Mouse (Mus musculus) intestine, embryonic 14.5 days (tissue): ENCODE data around the gene Cacna1g. TPM values are rescaled to one million over a fixed set of nuclear protein-coding genes. Genes with fewer than 3 reads are reported as not detected.

Source experiments
- ATAC-seq: fragments of 200-750 bp; cut with Nextera tagmentation; replicated peaks from 2 replicates; pipeline ENCODE4 v1.8.0; 2017; ENCODE audit warnings: low read depth, moderate number of reproducible peaks, moderate TSS enrichment, moderate library complexity; ENCODE audit not compliant: low FRiP score, low TSS enrichment
- DNase-seq: peaks from one replicate; pipeline ENCODE4 v3.0.0-alpha.2; 2018; ENCODE audit warnings: low spot score
- H3K27ac ChIP-seq: fragments of 300-500 bp; sonication (generic); 2 replicates; pipeline ENCODE4 v1.5.1; 2014; ENCODE audit warnings: low read depth, mild to moderate bottlenecking, control low read depth
- H3K27me3 ChIP-seq: fragments of 300-500 bp; sonication (generic); replicated peaks from 2 replicates; pipeline ENCODE4 v1.6.1; 2014; ENCODE audit warnings: low read length, control low read depth; ENCODE audit not compliant: control insufficient read depth, insufficient read depth
- H3K36me3 ChIP-seq: fragments of 300-500 bp; sonication (generic); 2 replicates; pipeline ENCODE4 v1.6.1; 2014; ENCODE audit warnings: low read length, control low read depth; ENCODE audit not compliant: control insufficient read depth, insufficient read depth
- H3K4me1 ChIP-seq: fragments of 300-500 bp; sonication (generic); replicated peaks from 2 replicates; pipeline ENCODE4 v1.6.1; 2014; ENCODE audit warnings: low read length, control low read depth, mixed read lengths; ENCODE audit not compliant: control insufficient read depth, insufficient read depth
- H3K4me2 ChIP-seq: fragments of 300-500 bp; sonication (generic); 2 replicates; pipeline ENCODE4 v1.6.1; 2014; ENCODE audit warnings: low read length
- H3K4me3 ChIP-seq: fragments of 300-500 bp; sonication (generic); 2 replicates; pipeline ENCODE4 v1.5.1; 2014; ENCODE audit warnings: low read depth, low read length, control low read depth, mixed read lengths
- H3K9ac ChIP-seq: fragments of 300-500 bp; sonication (generic); 2 replicates; pipeline ENCODE4 v1.6.1; 2014; ENCODE audit warnings: mild to moderate bottlenecking, low read length
- H3K9me3 ChIP-seq: fragments of 300-500 bp; sonication (generic); 2 replicates; pipeline ENCODE4 v1.6.1; 2016; ENCODE audit warnings: low read length, control low read depth; ENCODE audit not compliant: control insufficient read depth
- WGBS: fragments of 180-500 bp; shearing (Covaris S2); extraction: QIAGEN DNeasy Blood & Tissue Kit; methylation state at CpG from one replicate; pipeline ENCODE4 v1.1.7; 2014; 5-methylcytosine and 5-hydroxymethylcytosine counted together
- polyA plus RNA-seq: library from polyadenylated mRNA; unstranded; fragments of >200 nt; fragmentation: Nextera tagmentation; extraction: Ambion mirVana; gene quantifications from 2 replicates; pipeline ENCODE4 v1.2.1, GENCODE M21; 2014

The Cacna1g gene
- polyA plus RNA-seq, 1 experiment from 2014 or later, result 11.1 TPM

DNA sequence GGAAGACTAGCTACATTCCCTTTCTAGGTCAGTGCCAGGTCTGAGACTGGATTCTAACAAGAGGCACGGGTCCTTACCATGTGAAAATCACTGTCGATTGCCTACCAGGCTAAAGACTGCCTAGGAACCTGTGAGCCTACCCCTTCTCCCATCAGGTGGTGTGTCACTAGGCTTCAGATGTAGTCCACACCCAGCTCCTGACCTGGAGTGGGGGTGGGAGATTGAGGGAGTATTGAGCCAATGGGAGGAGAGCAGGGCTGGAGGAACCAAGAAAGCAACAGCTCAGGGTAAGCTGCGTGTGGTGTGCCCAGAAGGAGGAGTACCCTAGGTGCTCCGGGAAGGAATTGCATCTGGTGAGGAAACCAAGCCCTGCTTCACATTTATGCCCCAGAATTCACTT, 60.0 kb downstream of the Cacna1g start:
- H3K36me3 ChIP-seq, result peaks cover 28% of the 10 kb centered on the region
- 50% methylated on average over 4 of the region's 4 CpGs for WGBS
- H3K27ac ChIP-seq, result no peak overlapping the region
- peaks cover 14% of the 10 kb centered on the region for H3K4me1 ChIP-seq
- no peak overlapping the region for H3K4me2 ChIP-seq
- H3K9ac ChIP-seq, result no peak overlapping the region
- DNase-seq (no peak), ATAC-seq (no peak; the same call in 1 of the 2 replicates)
- no peaks in the 10 kb centered on the region for H3K27me3 ChIP-seq
- no peaks in the 10 kb centered on the region for H3K9me3 ChIP-seq
- no peak overlapping the region for H3K4me3 ChIP-seq

DNA sequence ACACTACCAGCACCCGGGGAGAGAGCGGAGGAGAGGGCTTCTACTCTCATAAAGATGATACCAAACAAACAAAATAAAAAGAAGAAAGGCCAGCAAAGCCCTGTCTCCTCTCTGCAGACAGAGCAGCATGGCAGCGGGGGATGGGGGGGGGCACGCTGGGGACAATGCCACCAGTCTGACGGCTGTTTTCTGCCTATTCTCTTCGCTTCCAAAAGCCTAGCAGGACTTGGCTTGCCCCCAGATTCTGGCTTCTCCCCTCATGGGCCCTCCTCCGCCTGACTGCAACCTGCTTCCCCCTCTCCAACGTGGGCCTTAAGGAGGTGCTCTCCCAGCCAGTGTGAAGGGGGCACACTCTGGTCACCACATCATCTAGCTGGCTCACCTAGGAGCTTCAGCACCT, 60.5 kb downstream of the Cacna1g start:
- Histone ChIP-seq H3K36me3 (peaks cover 30% of the 10 kb centered on the region), H3K4me1 (peaks cover 14% of the 10 kb centered on the region), H3K9ac (no peak overlapping the region), H3K27ac (no peak overlapping the region), H3K27me3 (no peaks in the 10 kb centered on the region), H3K4me3 (no peak overlapping the region), H3K9me3 (no peaks in the 10 kb centered on the region), H3K4me2 (no peak overlapping the region)
- DNase-seq (no peak), ATAC-seq (no peak)
- WGBS, result 28% methylated on average over 8 of the region's 8 CpGs

DNA sequence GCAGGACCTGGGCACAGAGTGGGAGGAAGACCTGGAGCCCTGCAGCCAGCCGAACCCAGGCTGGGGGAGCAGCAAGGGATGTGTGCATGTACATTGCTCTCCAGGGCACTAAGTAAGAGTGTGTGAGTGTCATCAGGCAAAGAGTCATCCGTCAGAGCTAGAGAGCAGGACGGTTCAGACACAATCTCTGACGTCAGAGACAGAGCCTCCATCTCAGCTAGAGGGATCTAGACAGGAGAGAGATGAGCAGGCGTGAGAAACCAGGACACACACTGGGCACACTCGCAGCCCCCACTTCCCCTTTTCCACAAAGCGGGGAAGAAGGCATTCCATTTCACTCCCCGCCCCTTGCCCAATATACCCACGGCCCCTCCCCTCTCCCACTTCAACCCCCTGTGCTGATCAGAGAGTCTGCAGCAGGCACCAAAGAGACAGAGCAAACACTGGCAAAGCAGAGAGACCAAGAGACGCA, 61.0 kb downstream of the Cacna1g start:
- Histone ChIP-seq H3K27ac (no peak overlapping the region), H3K9ac (no peak overlapping the region), H3K27me3 (no peaks in the 10 kb centered on the region), H3K4me2 (no peak overlapping the region), H3K4me1 (peaks cover 15% of the 10 kb centered on the region), H3K4me3 (no peak overlapping the region), H3K36me3 (peaks cover 25% of the 10 kb centered on the region), H3K9me3 (no peaks in the 10 kb centered on the region)
- WGBS, result 17% methylated on average over 10 of the region's 10 CpGs
- ATAC-seq (0 out of 2 replicates have a peak, but pooled peaks have one; percentile 18), DNase-seq (no peak)

DNA sequence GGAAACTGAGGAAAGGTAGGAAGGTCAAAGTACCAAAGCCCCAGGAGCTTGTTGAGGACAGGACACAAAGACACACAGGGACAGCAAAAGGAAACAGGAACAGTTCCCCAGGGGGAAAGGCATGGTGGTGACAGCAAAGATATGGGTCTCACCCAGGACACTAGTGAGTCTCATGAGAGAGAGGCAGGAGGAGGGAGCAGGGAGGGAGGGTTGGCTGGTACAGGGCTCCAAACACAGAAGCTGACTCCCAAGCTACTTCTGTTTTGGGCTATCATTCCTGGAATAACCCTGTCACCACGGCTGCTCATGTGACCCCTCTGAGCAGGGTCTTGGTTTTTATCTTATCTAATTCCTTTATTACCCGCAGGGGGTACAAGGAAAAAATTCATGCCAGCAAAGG, 61.4 kb downstream of the Cacna1g start:
- WGBS, result 38% methylated on average over 2 of the region's 2 CpGs
- Histone ChIP-seq H3K4me1 (peaks cover 20% of the 10 kb centered on the region), H3K27ac (no peak overlapping the region), H3K4me3 (no peak overlapping the region), H3K36me3 (peaks cover 24% of the 10 kb centered on the region; the same call in 1 of the 2 replicates), H3K27me3 (no peaks in the 10 kb centered on the region), H3K4me2 (no peak overlapping the region), H3K9ac (no peak overlapping the region), H3K9me3 (no peaks in the 10 kb centered on the region)
- ATAC-seq (no peak), DNase-seq (no peak)

DNA sequence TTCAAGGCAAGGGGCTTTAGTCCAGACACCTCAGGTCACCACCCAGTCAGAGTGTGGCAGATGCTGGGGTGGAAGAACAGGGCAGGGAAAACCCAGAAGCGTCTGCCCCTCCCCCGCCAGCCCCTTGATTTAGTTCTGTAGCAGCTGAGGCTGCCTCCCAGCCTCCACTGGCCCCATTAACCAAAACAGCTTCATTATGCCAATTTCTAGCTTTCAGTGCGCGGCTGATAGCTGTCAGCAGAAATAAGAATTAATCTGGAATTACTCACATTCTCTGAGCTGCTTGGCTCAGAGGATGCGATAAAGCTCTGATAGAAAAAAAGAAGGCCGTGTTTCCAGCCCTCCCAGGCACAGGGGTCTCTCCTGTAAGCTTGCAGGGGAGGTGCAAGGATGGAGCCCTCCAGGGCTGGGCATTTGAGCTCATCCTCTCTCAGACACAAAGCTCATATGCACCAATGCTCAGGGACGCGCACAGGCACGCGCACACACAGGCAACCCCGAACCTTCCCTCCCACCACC, 66.1 kb downstream of the Cacna1g start:
- 38% methylated on average over 11 of the region's 11 CpGs for WGBS
- ATAC-seq, result no peak; the same call in 1 of the 2 replicates

DNA sequence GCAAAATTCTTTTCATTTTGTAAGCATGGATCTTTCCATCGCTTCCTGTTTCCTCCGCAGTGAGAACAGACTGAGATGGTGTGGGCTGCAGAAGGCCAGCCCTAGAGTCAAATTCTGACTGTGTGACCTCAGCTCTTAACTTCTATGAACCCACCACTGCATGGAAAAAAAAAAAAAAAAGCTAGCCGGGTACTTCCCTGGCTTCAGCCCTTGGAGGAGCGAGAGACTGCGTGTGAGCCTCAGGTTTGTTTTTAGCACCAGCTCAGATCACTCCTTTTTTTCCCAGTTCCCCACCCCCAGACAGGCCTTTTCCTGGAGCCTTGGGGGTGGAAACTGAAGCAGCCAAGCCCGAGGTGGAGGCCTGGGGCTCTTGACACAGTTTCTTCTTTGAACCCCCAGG, 68.7 kb downstream of the Cacna1g start:
- no peaks in the 10 kb centered on the region for H3K9me3 ChIP-seq
- H3K36me3 ChIP-seq, result 0 out of 2 replicates have a peak, but pooled peaks cover 4% of the 10 kb centered on the region
- H3K4me1 ChIP-seq, result peaks cover 16% of the 10 kb centered on the region
- H3K27ac ChIP-seq, result no peak overlapping the region
- H3K27me3 ChIP-seq, result no peaks in the 10 kb centered on the region
- H3K4me3 ChIP-seq, result no peak overlapping the region
- WGBS, result 48% methylated on average over 6 of the region's 6 CpGs
- DNase-seq, result no peak
- H3K4me2 ChIP-seq, result no peak overlapping the region
- ATAC-seq, result no peak
- no peak overlapping the region for H3K9ac ChIP-seq

More for the DNA sequence above, 66.1 kb downstream of the Cacna1g start:
- Histone ChIP-seq H3K4me1 (peaks cover 16% of the 10 kb centered on the region), H3K9ac (no peak overlapping the region), H3K27ac (no peak overlapping the region), H3K36me3 (0 out of 2 replicates have a peak, but pooled peaks cover 8% of the 10 kb centered on the region), H3K4me2 (no peak overlapping the region), H3K27me3 (no peaks in the 10 kb centered on the region), H3K9me3 (no peaks in the 10 kb centered on the region), H3K4me3 (no peak overlapping the region)
- no peak for DNase-seq

DNA sequence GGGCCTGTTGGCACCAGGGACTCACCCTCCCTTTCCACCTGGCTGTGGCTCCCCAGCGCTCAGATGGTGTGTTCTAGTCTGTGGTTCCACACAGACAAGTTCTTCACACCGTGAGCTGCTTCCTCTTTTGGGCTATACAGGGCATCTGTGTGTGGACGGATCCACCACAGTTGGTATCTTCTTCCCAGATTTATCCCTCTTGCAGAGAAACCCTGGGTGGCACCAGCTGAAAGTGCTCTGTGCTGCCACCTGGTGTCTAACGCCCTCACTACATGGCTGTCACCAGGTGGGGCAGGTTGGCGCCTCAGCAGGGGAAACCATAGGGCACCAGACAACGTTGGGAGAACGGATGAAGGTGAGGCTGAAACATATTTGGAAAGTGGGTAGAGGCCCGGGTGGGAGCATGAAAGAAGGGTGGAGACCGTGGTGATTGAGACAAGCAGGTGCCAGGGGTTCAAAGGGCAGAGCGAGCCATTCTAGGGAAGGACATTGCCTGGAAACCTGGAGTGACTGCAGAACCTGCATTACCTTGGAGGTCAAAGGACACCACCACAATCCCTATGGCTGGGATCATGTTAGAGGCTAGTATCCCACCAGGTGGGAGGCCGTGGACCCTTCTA, 69.2 kb downstream of the Cacna1g start:
- DNase-seq, result peak; percentile 94
- Histone ChIP-seq H3K4me2 (no peak overlapping the region), H3K9me3 (no peaks in the 10 kb centered on the region), H3K9ac (no peak overlapping the region), H3K27me3 (no peaks in the 10 kb centered on the region), H3K27ac (no peak overlapping the region), H3K36me3 (0 out of 2 replicates have a peak, but pooled peaks cover 4% of the 10 kb centered on the region), H3K4me3 (no peak overlapping the region), H3K4me1 (peaks cover 16% of the 10 kb centered on the region)
- ATAC-seq, result peak; percentile 47
- 26% methylated on average over 11 of the region's 11 CpGs for WGBS

DNA sequence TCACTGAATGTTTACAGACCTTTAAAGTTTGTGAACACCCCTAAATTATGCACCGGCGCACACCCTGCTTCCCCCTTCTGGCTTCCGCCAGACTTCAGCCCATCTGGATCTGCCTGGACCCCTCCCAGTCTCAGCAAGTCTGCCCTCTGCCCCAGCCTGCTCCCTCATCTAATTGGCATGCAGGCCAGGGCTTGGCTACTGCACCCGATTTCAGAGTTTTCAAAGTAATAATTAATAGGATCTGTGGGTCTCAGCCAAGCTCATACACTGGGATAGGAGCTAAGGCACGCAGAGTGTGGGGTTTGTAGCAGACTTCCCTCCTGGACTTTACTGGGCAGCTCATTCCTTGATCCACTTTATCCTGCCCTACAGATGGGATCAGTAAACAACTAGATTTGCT, 69.8 kb downstream of the Cacna1g start:
- DNase-seq, result no peak
- Histone ChIP-seq H3K9me3 (no peaks in the 10 kb centered on the region), H3K9ac (no peak overlapping the region), H3K27ac (no peak overlapping the region), H3K4me1 (peaks cover 16% of the 10 kb centered on the region), H3K4me2 (no peak overlapping the region), H3K4me3 (no peak overlapping the region), H3K36me3 (0 out of 2 replicates have a peak, but pooled peaks cover 4% of the 10 kb centered on the region), H3K27me3 (no peaks in the 10 kb centered on the region)
- WGBS, result 55% methylated on average over 5 of the region's 5 CpGs
- peak; percentile 22; the same call in 1 of the 2 replicates for ATAC-seq

DNA sequence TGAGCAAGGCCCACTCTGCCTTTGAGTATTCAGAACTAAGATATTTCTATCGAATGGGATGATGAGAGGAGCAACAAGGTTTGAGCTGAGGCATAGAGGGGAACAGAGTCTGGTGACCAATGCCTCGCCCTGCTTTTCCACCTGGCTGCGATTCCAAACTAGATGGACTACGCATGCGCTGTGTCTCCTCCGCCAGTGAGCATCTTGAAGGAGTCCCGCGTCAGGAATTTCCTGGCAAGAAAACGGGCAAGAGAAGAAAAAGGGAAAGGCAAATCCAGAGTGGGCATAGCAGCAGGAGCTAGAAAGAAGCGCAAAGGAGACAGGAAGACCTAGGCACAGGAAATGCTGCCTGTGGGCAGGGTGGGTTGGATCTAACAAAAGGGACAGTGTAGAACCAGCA, 70.2 kb downstream of the Cacna1g start:
- no peak overlapping the region for H3K27ac ChIP-seq
- no peak for DNase-seq
- WGBS, result 84% methylated on average over 10 of the region's 10 CpGs

More for the DNA sequence above, 70.2 kb downstream of the Cacna1g start:
- H3K4me3 ChIP-seq, result no peak overlapping the region
- peaks cover 16% of the 10 kb centered on the region for H3K4me1 ChIP-seq
- H3K4me2 ChIP-seq, result no peak overlapping the region
- no peaks in the 10 kb centered on the region for H3K27me3 ChIP-seq
- ATAC-seq, result no peak
- no peaks in the 10 kb centered on the region for H3K9me3 ChIP-seq
- H3K9ac ChIP-seq, result no peak overlapping the region
- H3K36me3 ChIP-seq, result 0 out of 2 replicates have a peak, but pooled peaks cover under 1% of the 10 kb centered on the region
